Mouse (Mus musculus): Measurements from ENCODE around the gene Fli1.

- TF ChIP-seq POLR2A (IDR thresholded peaks at IDR 0.05; ENCODE audit: insufficient read depth, low read depth, low read length) (no peak), CTCF (IDR thresholded peaks at IDR 0.05; ENCODE audit: insufficient read depth, low read depth, low read length) (no peak)
Observed at GRCm38 (mm10) chr9:32489315-32489714, 53.3 kb downstream of the Fli1 start.

Measured in olfactory bulb, adult 2 months (tissue).